Mouse (Mus musculus): ENCODE measurements around the gene Sgk2.

Sgk2 gene

DNA sequence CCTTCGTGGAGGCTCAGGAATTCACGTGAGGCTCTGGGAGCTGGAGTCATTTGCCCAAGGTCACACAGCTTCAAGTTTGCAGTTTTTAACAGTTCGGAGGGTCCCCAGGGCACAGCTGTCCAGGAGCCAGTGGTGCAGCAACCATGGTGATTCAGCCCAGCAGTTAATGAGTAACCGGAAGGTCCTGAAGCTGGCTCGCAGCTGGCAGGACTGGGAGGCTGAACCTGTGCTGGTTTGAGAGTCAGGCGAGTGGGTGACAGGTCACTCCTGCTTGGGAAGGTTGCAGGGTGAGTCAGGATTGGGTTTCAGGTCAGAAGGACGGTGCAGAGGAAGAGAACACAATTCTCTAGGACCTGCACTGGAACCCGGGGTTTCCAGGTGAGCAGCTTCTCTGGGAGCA lies at the start of gene Sgk2:
Gene Sgk2 (plus strand): TSS at position 113 of the 400 bp plus-strand sequence.
- peak in 1 of 2 experiments; percentile 14 for DNase-seq

GRCm38 (mm10) chr2:162939562-162939961 lies 47.6 kb upstream of the Sgk2 start:
- no peak for DNase-seq

GRCm38 (mm10) chr2:162943148-162943846 lies 43.8 kb upstream of the Sgk2 start, which contains the start of gene L3mbtl1:
L3mbtl1 (plus strand) TSS chr2:162943472.
- DNase-seq, result no peak

DNA sequence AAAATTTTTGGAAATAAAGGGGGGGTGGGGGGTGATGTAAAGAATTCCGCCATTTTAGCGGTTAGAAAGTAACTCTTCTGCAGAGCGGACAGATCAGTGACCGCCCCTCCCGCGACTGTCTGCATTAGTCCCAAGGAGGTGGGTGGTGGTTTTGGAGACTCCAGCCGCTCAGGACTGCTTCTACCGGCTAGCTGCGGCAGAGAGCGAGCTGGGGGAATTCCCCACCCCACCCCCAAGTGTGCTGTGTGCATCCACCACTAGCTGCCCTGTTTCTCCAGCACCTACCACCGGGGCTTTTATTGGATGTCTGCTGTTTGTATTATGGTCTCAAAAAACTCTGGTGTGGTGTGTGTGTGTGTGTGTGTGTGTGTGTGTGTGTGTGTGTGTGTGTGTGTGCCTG lies 43.2 kb upstream of the Sgk2 start:
- DNase-seq, result no peak

- DNase-seq, result no peak
Observed at GRCm38 (mm10) chr2:162946964-162947363, 40.2 kb upstream of the Sgk2 start.

GRCm38 (mm10) chr2:162947736-162948135 lies 39.4 kb upstream of the Sgk2 start:
- DNase-seq, result peak; percentile 25 to 50

DNA sequence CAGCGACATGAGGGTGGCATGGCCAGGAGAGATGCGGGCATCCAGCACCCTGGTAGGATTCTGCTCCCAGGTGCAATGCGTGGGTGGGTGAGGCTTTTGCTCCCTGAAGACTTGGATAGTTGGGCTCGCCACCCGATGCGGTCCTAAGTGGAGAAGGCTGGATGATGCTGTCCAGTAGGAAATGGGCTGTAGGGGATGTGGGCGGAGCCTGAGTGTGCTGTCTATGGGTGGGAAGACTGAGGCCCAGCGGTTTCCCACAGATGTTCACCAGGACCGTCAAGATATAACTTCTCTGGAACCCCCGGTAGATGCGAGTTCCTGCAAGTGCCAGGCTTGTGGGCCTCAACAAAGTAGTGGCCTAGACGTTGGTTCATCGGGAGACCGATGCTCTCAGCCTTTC lies 38.9 kb upstream of the Sgk2 start:
- DNase-seq, result no peak

DNA sequence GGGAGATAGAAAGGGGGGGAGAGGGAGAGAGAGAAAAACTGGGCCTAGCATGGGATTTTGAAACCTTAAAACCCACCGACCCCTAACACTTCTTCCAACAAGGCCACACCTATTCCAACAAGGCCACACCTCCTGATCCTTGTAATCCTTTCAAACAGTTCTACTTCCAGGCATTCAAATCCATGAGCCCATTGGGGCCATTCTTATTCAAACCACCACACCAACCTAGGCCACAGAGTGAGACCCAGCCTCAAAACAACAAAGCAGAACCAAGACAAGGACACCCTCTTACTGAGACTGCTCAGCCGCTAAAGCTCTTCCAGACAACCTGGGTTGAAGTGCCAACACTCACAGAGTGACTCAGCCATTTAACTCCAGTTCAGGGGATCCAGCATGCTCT lies 36.4 kb upstream of the Sgk2 start:
- DNase-seq, result no peak

GRCm38 (mm10) chr2:162956843-162957242 lies 30.3 kb upstream of the Sgk2 start:
- DNase-seq, result no peak

GRCm38 (mm10) chr2:162961321-162961720 lies 25.8 kb upstream of the Sgk2 start:
- no peak for DNase-seq

DNA sequence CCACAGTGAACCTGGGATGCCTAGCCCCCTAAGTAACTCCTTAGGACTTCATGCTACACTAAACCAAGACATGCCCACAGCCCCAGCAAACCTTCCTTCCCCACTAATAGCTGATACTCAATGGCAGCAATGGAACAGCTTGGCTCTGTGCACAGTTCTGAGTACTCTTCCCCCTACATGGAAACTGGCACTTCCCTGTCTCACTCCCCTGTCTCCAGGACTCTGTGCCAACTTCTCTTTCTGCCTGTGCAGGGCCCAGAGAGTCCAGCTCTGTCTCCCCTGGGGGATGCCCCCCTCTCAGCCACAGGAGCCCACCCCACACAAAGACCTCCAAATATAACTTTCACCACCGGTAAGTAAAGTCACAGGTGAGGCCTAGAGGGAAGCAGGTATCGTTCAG lies 20.4 kb upstream of the Sgk2 start:
- DNase-seq, result no peak

DNA sequence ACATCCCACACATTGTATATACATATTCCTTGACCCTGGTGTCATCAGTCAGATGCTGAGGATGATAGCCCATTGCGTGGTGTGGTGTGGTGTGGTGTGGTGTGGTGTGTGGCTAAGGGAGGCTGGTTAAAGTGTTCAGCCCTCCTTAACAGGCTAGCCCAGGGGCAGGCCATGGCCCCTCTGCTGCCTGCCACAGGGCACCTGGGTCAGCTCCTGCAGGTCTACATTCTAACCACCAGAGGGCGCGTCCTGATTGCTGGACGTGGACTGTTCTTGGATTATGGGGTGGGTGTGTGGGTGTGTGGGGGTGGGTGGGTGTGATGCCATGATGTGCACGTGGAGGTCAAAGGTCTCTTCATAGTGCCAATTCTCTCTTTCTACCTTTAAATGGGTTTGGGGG lies 18.8 kb upstream of the Sgk2 start:
- peak in 1 of 2 experiments; percentile 39 for DNase-seq

DNA sequence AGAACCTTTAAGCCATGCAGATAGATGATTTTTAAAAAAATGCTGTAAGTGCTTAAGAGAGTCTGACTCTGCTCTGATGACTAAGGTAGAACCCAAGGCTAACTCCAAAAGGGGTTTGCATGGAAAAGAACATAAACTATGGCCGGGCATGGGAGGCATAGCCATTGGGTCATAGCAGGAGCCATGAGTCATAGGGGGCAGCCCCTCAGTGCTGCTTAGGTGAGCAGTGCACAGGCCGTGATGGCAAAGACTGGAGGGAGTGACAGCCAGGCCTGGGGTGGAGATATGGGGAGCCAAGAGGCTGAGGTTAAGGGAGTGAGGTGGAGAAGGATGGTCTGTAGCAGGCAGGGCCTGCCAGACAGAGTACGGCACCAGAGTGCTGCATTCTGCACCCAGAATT lies 18.0 kb upstream of the Sgk2 start:
- no peak for DNase-seq

- DNase-seq, result no peak
Observed at GRCm38 (mm10) chr2:162970896-162971295, 16.2 kb upstream of the Sgk2 start.

DNA sequence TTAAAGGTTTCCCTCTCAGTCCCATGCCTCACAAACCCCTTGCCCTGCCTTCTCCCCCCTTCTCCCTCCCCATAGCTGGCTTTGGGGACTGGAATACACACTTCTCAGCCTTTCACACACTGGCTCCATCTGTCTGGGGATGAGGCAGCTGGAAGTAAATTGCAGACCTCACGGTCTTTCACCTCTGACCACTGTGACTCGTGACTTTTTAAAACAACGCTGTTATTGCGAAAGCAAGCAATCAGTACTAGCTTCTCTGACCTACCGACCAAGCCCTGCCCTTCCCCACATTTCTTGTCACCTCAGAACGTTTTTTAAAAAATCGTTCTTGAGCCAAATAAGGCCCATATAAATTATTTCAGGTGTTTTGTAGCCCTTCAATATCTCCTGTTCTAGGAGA lies 14.4 kb upstream of the Sgk2 start:
- no peak for DNase-seq

DNA sequence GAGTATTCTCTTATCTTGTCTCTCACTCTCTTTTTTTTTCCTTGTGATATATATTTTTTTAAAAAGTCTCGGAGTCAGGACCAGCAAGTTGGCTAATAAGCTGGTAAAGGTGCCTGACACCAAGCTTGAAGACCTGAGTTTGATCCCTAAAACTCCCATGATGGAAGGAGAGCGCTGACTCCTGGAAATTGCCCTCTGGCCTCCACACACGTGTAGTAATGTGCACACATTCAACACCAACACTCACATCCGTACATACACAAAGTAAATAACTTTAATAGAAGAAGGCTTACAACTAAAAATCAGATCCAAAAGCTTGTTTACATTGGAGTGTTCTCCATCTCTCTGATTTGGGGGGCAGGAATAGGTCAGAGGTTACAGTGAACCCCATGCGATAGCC lies 13.9 kb upstream of the Sgk2 start:
- no peak for DNase-seq

DNA sequence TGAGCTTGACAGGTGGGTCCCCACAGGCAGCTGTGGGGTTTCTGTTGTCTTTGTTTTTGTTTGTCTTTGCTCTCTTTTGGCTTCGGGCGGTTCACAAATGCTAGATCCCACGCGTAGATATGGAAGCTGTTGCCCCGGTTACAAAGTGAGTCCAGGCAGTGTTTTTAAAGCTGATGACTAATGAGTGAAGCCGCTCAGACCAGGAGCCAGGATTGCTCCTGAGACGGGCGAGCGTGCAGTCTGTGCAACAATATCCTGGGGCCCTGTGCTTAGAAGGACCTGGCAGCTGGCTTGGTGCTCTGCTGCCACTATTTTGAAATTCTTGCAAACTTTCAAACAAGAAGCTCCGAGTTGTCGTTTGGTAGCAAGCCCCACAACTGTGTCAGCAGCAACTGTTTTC lies 13.5 kb upstream of the Sgk2 start:
- DNase-seq, result peak in 1 of 2 experiments; percentile 21

GRCm38 (mm10) chr2:162975157-162975775 lies 11.9 kb upstream of the Sgk2 start:
- DNase-seq, result no peak

DNA sequence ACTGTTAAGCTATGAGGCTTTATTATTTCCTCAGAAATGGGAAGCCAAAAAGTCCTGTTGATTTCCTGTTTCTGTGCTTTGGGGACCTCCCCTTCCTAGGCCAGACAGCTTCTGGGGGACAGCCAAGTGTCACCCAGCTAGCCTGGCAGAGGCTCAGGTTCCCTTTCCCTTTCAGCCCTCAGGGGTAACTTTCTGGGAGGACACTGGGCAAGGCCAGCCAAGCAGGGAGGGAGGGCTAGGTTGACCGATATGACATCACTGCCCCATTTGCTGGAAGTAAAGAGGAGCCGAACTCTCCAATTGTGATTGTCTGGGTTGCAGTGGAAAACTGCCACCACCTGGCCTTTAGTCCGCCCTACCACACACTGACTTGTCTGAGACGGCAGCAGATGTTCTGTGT lies 11.1 kb upstream of the Sgk2 start:
- DNase-seq, result peak; percentile 70 to 76

DNA sequence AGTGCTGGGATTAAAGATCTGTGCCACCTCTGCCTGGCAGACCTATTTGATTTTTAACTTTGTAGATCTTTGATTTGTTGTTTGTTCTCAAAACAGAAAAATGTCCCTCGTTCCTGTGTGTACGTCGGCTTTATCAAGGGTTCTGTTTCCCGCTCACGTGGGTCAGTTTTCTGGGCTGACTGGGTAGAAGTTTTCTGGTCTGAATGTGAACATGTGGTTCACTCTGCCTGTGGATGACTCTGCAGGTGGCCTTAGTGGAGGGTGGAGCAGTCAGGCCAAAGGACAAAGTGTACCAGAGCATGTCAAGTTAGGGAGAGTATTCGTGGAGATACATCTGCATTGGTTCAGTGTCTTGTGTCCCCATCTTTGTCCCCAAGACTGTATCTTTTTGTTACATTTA lies 2.7 kb upstream of the Sgk2 start:
- no peak for DNase-seq

DNA sequence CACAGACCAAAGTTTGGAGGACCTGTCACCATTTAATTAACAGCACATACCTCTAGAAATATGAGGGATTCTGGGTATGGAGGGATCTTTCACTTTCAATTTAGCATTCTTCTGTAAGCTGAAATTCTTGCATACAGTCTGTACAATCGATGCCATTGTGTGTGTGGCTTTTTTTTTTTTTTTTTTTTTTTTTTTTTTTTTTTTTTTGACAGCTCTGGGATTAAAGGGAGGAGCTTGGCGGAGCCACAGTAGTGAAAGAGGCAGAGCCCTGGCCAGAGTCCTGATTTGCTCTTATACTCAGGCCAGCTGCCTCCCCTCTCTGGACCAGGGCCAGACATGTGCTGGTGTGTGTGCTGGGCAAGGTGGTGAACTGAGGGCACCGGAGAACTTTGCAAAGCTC lies 1.2 kb upstream of the Sgk2 start:
- DNase-seq, result peak; percentile 46 to 66

- DNase-seq, result no peak
Observed at GRCm38 (mm10) chr2:162986764-162987163, 366 bp upstream of the Sgk2 start.

- DNase-seq, result no peak
Observed at GRCm38 (mm10) chr2:162988235-162988634, 1.1 kb downstream of the Sgk2 start.

- no peak for DNase-seq
Observed at GRCm38 (mm10) chr2:162991394-162992083, 4.4 kb downstream of the Sgk2 start.
